Mouse (Mus musculus) neural tube, embryonic 14.5 days (tissue): ENCODE data around the gene Ccl26. TPM values are rescaled to one million over a fixed set of nuclear protein-coding genes. Genes with fewer than 3 reads are reported as not detected.

ENCODE experiments used
- ATAC-seq: fragments of 200-750 bp; cut with Nextera tagmentation; 2 replicates; pipeline ENCODE4 v1.8.0; 2017; ENCODE audit warnings: low read depth, mild to moderate bottlenecking, moderate TSS enrichment, moderate library complexity
- H3K27ac ChIP-seq: fragments of 300-500 bp; sonication (generic); 2 replicates; pipeline ENCODE4 v1.5.1; 2014; ENCODE audit warnings: low read depth, mild to moderate bottlenecking, control low read depth, low read length, moderate library complexity, mixed read lengths
- H3K27me3 ChIP-seq: fragments of 300-500 bp; sonication (generic); 2 replicates; pipeline ENCODE4 v1.6.1; 2014; ENCODE audit warnings: low read length; ENCODE audit not compliant: control insufficient read depth, insufficient read depth
- H3K36me3 ChIP-seq: fragments of 300-500 bp; sonication (generic); 2 replicates; pipeline ENCODE4 v1.6.1; 2014; ENCODE audit warnings: low read length, mixed read lengths; ENCODE audit not compliant: control insufficient read depth, insufficient read depth
- H3K4me1 ChIP-seq: fragments of 300-500 bp; sonication (generic); 2 replicates; pipeline ENCODE4 v1.6.1; 2014; ENCODE audit warnings: low read length; ENCODE audit not compliant: control insufficient read depth, insufficient read depth
- H3K4me2 ChIP-seq: fragments of 300-500 bp; sonication (generic); 2 replicates; pipeline ENCODE4 v1.6.1; 2014; ENCODE audit warnings: mild to moderate bottlenecking, low read depth, low read length, control low read depth
- H3K4me3 ChIP-seq: fragments of 300-500 bp; sonication (generic); 2 replicates; pipeline ENCODE4 v1.5.1; 2014; ENCODE audit warnings: low read depth, low read length, control low read depth, mixed read lengths
- H3K9ac ChIP-seq: fragments of 300-500 bp; sonication (generic); replicated peaks from 2 replicates; pipeline ENCODE4 v1.6.1; 2014; ENCODE audit warnings: low read depth, mild to moderate bottlenecking, control low read depth, low read length, mixed read lengths
- H3K9me3 ChIP-seq: fragments of 300-500 bp; sonication (generic); 2 replicates; pipeline ENCODE4 v1.6.1; 2016; ENCODE audit warnings: low read length; ENCODE audit not compliant: control insufficient read depth
- WGBS: fragments of 180-500 bp; shearing (Covaris S2); extraction: QIAGEN DNeasy Blood & Tissue Kit; methylation state at CpG from one replicate; pipeline ENCODE4 v1.1.7; 2014; 5-methylcytosine and 5-hydroxymethylcytosine counted together
- polyA plus RNA-seq: library from polyadenylated mRNA; unstranded; fragments of >200 nt; fragmentation: Nextera tagmentation; extraction: Ambion mirVana; gene quantifications from 2 replicates; pipeline ENCODE4 v1.2.1, GENCODE M21; 2014

Ccl26 gene
- polyA plus RNA-seq, 1 experiment from 2014 or later, result not detected

DNA sequence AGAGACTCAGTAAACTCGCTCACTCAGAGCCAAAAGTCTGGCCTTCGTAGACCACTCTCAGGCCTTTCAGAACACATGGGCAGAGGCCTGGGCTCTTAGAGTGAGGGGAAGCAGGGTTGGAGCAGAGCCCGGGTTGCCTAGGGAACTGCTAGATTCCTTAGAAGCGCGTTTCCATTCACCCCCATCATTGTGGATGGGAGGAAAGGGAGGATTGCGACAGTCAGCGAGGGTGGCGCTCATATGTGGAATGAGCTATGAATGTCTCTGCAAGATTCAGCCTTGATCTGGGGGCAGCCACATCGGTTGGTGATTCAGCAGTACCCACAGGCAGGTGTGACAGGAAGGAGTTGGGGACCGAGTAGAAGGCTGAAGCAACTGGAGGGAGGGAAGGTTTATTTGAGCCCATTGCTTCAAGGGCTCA lies 16.0 kb upstream of the Ccl26 start:
- no peaks in the 10 kb centered on the region for H3K4me1 ChIP-seq
- no peak overlapping the region for H3K4me3 ChIP-seq
- no peaks in the 10 kb centered on the region for H3K36me3 ChIP-seq
- WGBS, result 85% methylated on average over 10 of the region's 10 CpGs
- H3K27me3 ChIP-seq, result no peaks in the 10 kb centered on the region
- no peaks in the 10 kb centered on the region for H3K9me3 ChIP-seq
- no peak overlapping the region for H3K27ac ChIP-seq
- no peak overlapping the region for H3K4me2 ChIP-seq
- H3K9ac ChIP-seq, result no peak overlapping the region
- ATAC-seq, result no peak

DNA sequence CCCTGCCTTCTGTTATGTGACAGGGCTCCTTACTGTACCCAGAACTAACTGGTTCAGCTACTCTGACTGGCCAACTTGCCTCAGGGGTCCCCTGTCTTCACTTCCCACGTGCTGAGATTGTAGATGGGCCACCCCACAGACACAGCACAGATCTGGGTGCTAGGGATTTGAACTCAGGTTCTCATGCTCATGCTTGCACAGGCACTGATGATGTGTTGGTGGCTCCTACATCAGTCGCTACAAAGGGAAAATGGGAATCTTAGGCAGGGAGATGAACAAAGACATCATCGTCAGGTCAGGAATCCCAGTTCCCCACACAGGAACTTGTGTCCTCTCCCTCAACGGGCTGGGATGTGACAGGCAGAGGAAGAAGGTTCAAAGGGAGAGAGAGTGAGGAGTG lies 12.7 kb upstream of the Ccl26 start:
- Histone ChIP-seq H3K4me3 (no peak overlapping the region), H3K9ac (no peak overlapping the region), H3K27me3 (no peaks in the 10 kb centered on the region), H3K36me3 (no peaks in the 10 kb centered on the region), H3K4me1 (no peaks in the 10 kb centered on the region), H3K27ac (no peak overlapping the region), H3K4me2 (no peak overlapping the region), H3K9me3 (no peaks in the 10 kb centered on the region)
- ATAC-seq, result no peak
- WGBS, result 65% methylated on average over 4 of the region's 4 CpGs

- no peaks in the 10 kb centered on the region for H3K36me3 ChIP-seq
- 89% methylated on average over 6 of the region's 6 CpGs for WGBS
- no peaks in the 10 kb centered on the region for H3K4me1 ChIP-seq
- H3K27ac ChIP-seq, result no peak within 1 kb of the TSS
- no peak within 1 kb of the TSS for H3K9ac ChIP-seq
- no peak within 1 kb of the TSS for H3K4me2 ChIP-seq
- H3K27me3 ChIP-seq, result no peaks in the 10 kb centered on the region
- no peak for ATAC-seq
- no peaks in the 10 kb centered on the region for H3K9me3 ChIP-seq
- no peak within 1 kb of the TSS for H3K4me3 ChIP-seq
Observed at GRCm38 (mm10) chr5:135573006-135573405, 9.6 kb upstream of the Ccl26 start, which contains the start of gene Ccl24. Gene Ccl24, minus strand, starts transcription at chr5:135573049.

DNA sequence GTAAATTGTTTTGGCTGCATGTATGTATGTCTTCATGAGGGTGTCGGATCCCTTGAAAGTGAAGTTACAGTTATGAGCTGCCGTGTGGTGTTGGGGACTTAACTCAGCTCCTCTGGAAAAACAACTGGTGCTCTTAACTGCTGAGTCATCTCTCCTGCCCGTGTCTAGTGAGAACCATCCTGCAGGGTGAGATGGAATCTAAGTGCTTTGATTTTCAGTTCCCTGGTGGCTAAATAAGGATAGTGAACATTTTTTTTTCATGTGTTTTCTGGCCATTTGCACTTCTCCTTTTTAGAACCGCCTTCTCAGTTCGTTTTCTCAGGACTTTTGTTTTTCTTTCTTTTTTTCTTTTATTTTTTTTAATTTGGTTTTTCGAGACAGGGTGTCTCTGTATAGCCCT lies 5.3 kb upstream of the Ccl26 start:
- Histone ChIP-seq H3K4me1 (no peaks in the 10 kb centered on the region), H3K27ac (no peak overlapping the region), H3K9me3 (no peaks in the 10 kb centered on the region), H3K4me3 (no peak overlapping the region), H3K36me3 (no peaks in the 10 kb centered on the region), H3K4me2 (no peak overlapping the region), H3K27me3 (no peaks in the 10 kb centered on the region), H3K9ac (no peak overlapping the region)
- 66% methylated on average over 6 of the region's 6 CpGs for WGBS
- ATAC-seq, result no peak

- Histone ChIP-seq H3K36me3 (no peaks in the 10 kb centered on the region), H3K9ac (no peak overlapping the region), H3K4me2 (no peak overlapping the region), H3K4me3 (no peak overlapping the region), H3K9me3 (no peaks in the 10 kb centered on the region), H3K27ac (no peak overlapping the region), H3K4me1 (no peaks in the 10 kb centered on the region), H3K27me3 (no peaks in the 10 kb centered on the region)
- ATAC-seq, result no peak
- WGBS, result 82% methylated on average over 6 of the region's 6 CpGs
Observed at GRCm38 (mm10) chr5:135567556-135568265, 4.3 kb upstream of the Ccl26 start.

DNA sequence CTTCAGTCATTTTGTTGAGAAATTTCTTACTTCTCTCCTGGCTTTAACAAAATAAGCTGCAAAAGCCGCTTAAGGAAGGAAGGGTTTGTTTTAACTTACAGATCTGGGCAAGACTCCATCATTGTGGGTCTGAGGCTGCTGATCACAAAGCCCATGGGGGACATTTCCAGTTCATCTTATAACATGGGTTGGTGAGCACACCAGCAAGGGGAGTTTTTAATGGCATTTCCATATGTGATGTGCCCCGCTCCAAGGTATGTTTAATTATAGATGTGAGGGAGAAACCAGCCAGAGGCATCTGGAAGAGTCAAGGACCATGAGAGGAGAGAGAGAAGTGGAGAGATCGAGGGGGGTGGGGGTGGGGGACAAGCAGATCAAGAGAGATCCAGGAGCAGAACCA lies 5.7 kb downstream of the Ccl26 start:
- ATAC-seq, result peak; percentile 65
- Histone ChIP-seq H3K27ac (peak overlapping the region; percentile 77), H3K27me3 (no peaks in the 10 kb centered on the region), H3K9ac (no peak overlapping the region), H3K36me3 (no peaks in the 10 kb centered on the region), H3K9me3 (no peaks in the 10 kb centered on the region), H3K4me1 (peaks cover 10% of the 10 kb centered on the region), H3K4me2 (no peak overlapping the region), H3K4me3 (no peak overlapping the region)
- 32% methylated on average over 3 of the region's 3 CpGs for WGBS

GRCm38 (mm10) chr5:135557051-135557450 lies 6.3 kb downstream of the Ccl26 start:
- H3K9me3 ChIP-seq, result no peaks in the 10 kb centered on the region
- no peak overlapping the region for H3K4me3 ChIP-seq
- WGBS, result 9% methylated on average over 4 of the region's 4 CpGs
- peaks cover 10% of the 10 kb centered on the region for H3K4me1 ChIP-seq
- H3K27me3 ChIP-seq, result no peaks in the 10 kb centered on the region
- no peak overlapping the region for H3K9ac ChIP-seq
- peak overlapping the region; percentile 77 for H3K27ac ChIP-seq
- peak; percentile 92 for ATAC-seq
- no peaks in the 10 kb centered on the region for H3K36me3 ChIP-seq
- H3K4me2 ChIP-seq, result no peak overlapping the region

DNA sequence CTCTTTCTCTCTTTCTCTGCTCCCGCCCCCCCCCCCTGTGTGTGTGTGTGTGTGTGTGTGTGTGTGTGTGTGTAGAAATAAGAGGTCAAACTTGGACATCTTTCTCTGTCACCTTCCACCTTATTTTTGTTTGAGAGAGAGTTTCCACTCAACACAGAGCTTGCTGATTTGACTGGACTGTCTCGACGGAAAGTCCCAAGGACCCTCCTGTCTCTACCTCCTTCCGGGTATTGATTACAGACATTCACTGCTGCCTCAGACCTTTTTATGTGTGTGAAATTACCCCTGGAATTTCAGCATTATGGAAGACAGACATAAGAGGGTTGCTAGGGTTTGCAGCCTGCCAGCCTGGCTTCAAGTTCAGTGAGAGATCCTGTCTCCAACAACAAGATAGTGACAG lies 7.1 kb downstream of the Ccl26 start:
- WGBS, result 59% methylated on average over 3 of the region's 4 CpGs

DNA sequence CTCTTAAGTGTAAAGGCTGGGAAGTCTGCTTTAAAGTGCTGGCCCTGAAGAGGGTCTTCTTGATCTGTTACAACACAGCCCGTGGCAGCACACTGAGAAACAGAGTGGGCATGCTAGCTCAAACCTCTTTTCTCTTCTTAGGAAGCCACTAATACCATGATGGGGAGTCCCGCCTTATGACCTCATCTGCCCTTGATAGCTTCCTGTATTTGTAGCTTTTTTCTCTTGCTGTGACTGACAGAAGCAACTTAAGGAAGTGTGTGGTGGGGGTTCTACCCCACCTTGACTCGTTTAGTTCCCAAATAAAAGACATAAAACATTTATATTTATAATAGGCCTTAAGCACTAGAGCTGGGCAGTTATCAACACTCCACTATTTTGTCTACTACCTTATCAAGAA lies 11.8 kb downstream of the Ccl26 start:
- Histone ChIP-seq H3K9ac (no peak overlapping the region), H3K4me1 (no peaks in the 10 kb centered on the region), H3K4me3 (no peak overlapping the region), H3K4me2 (no peak overlapping the region), H3K9me3 (no peaks in the 10 kb centered on the region), H3K27me3 (no peaks in the 10 kb centered on the region), H3K36me3 (no peaks in the 10 kb centered on the region), H3K27ac (no peak overlapping the region)
- WGBS, result 80% methylated on average over 3 of the region's 3 CpGs
- no peak for ATAC-seq

More for the DNA sequence above, 7.1 kb downstream of the Ccl26 start:
- peak overlapping the region; percentile 77 for H3K27ac ChIP-seq
- H3K4me1 ChIP-seq, result peaks cover 10% of the 10 kb centered on the region
- no peaks in the 10 kb centered on the region for H3K36me3 ChIP-seq
- H3K4me2 ChIP-seq, result no peak overlapping the region
- no peaks in the 10 kb centered on the region for H3K9me3 ChIP-seq
- H3K4me3 ChIP-seq, result no peak overlapping the region
- no peaks in the 10 kb centered on the region for H3K27me3 ChIP-seq
- H3K9ac ChIP-seq, result no peak overlapping the region
- ATAC-seq, result no peak
